Mouse (Mus musculus) retina, postnatal 1 day (tissue): ENCODE data around the gene Rhox12.

Source experiments
- DNase-seq: peaks from one replicate; pipeline ENCODE4 v3.0.0-alpha.2; 2012

Rhox12 gene

DNA sequence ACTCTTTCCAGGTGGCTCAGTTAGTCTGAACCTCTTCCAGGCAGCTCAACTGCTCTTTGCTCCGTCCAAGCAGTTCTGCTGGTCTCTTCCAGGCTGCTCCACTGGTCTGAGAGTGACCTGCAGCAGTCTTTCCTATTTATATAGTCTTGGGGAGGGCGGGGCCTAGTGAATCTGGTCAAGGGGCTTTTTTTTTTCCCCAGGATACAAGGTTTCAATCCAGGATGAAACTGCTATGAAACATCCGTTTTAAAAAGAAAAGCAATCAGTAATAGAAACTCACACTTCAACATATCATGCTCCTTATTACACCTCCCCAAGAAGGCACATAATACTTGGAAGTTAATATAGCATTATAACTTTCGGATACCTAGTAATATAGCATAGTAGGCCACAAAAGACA, at the start of gene Rhox12:
Gene Rhox12, minus strand, starts transcription at position 101 of the 400 bp plus-strand sequence.
- DNase-seq = no peak

DNA sequence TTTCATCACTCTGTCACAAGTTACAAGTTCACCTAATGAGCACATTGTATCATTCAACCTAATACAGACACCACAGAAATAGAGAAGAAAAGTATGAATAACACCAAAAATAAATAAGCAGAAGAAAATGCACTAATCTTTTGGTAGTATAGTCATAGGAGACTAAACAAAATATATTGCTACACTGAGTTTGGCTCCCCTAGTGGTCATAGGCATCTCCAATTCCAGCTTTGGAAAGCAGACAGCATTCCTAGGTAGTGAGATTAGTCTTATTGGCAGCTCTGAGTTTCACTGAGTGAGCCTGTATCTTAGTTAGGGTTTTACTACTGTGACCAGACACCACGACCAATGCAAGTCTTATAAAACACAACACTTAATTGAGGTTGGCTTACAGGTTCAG, 48.4 kb upstream of the Rhox12 start:
- DNase-seq = no peak

DNA sequence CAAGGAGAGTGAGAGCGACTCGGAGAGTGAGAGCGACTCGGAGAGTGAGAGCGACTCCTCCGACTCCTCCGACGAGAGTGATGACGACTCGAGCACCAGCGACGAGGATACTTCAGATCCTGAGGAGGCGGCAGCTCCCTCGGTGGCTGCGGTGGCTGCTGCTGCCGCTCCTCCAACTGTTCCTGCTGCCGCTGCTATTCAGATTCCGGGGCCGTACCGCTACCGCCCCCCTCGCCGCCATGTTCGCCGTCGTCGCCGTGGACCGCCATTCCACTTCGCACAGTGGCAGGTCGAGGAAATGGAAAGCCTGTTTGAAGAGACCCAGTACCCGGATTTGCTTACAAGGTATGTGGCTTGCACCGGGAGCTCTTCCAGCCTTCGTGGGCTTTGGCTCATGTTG, 10.8 kb upstream of the Rhox12 start:
- DNase-seq = no peak

DNA sequence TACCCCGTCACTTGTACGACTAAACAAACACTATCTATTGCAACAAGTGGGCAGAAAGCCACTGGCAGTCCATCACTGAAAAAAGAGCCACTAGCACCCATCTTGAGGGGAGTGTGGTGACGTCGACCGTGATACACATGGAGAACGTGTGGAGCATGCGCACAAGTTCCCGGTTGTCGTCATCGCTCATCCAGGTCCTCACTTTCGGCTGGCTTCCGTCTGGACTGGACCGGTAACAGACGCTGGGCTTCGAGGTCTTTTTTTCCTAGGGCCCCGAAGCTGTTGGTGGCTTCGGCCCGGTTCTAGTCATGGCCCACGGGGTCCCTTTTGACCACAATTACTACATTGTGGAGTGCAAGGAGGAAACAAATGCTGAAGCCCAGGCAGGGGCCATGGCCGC, 10.3 kb upstream of the Rhox12 start, which contains the start of gene Rhox13:
Gene Rhox13, plus strand, starts transcription at position 238 of the 400 bp plus-strand sequence.
- no peak for DNase-seq

DNA sequence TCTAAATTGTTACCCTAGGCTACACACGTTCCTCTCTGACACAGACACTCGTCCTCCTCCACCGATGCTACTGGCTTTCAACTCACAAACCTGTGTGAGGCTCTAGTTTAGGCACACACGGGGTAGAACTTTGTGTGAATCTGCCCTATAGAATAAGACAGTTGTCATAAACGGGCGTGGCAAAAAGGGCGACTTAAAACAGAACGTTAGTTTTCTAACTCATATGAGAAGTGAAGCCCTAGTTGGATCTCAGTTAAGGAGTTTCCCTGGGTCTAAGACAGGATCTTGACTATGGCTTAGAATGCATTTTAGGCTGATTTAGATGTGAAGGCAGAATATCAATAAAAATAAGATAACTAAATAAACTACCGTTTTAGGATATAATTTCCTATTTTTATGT, 25.7 kb downstream of the Rhox12 start, which contains the start of gene Rhox11:
Gene Rhox11, minus strand, starts transcription at position 101 of the 400 bp plus-strand sequence.
- DNase-seq = no peak

DNA sequence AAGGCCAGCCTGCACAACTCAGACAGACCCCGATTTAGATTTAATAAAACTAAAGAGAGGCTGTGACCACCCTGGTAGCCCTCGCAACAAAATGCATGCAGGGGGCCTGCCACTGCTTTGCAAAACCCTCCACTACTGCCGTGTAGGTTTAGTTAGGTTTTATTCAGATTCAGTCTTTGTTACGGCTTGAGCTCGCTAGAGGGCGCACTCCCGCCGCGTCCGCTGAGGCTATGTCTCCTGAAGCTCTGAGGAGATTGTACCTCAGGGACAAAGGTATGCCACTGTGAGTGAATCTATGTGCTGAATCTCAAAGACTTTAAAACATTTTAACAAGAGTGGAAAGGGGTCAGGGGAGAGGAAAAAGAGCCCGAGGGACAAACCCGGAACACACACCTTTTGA, 26.5 kb downstream of the Rhox12 start:
- peak; percentile 51 for DNase-seq

DNA sequence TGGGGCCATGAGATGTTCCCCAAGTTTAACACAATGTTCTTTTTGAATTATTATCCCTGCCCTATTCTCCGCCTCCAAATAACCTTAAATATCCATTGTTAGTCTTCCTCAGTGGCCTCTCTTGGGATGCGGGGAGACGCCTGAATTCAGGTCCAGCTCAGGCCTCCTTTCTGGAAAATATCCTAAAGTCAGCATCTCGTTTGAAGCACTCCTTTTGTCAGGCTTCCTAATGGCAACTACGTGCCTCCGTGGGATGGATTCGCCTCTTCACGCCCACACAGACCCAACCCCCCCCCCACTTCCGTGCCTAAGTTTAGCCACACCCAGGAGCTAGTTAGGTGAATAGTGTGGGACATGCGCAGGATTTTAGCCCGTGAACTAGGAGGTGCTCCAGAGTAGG, 44.5 kb downstream of the Rhox12 start, which contains the start of gene Rhox10:
Gene Rhox10, plus strand, starts transcription at position 301 of the 400 bp plus-strand sequence.
- DNase-seq = no peak

DNA sequence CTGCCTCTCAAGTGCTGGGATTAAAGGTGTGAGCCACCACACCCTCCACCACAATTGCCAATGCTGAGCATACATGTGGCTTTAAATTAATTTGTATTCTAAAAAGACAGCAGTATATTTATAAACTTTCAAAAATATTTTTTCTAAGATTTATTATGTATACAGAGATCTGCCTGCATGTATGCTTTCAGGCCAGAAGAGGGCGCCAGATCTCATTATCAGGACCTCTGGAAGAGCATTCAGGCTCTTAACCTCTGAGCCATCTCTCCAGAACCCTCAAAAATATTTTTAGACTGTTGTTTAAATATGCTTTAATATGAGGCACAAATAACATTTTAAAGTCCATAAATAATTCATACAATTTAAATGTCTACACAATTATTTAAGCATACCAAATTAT, 49.2 kb downstream of the Rhox12 start:
- peak; percentile 23 for DNase-seq
